Mouse (Mus musculus): ENCODE measurements around the gene Jaml. TPM values are rescaled to one million over a fixed set of nuclear protein-coding genes. Genes with fewer than 3 reads are reported as not detected.

Gene Jaml
- polyA plus RNA-seq, 1 experiment from 2014 or later: 0.87 TPM

DNA sequence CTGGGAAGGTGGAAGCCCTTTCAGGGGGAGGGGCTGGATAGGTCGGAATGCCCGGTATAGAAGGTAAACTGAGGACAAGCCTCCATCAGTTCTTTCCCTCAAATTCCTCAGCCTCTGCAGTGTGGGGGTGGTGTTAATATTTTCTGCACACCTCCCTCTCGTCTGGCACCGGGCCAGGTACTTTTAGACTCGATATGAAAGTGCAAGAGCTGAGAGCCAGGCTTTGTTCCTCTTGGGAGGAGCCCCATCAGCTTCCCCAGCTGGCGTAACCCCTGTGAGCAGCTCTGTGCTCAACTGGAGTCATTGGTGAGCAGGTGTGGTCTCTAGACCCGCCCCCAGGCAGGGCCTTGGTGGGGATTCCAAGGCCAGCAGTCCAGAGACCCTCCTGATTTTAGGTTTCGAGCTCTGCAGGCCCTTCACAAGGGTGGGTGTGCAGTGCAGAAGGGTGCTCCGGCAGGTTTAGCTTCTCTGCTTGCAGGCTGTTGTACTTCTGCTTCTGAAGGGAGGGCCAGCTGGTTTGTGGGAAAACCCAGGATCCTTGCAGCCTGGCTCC, 43.3 kb downstream of the Jaml start:
- Histone ChIP-seq H3K4me3 (ENCODE audit: low read length) (peak overlapping the region; percentile 28), H3K4me1 (ENCODE audit: control insufficient read depth, insufficient read depth, low read length) (peaks cover 13% of the 10 kb centered on the region), H3K27me3 (ENCODE audit: control insufficient read depth, insufficient read depth, low read length) (no peaks in the 10 kb centered on the region), H3K36me3 (ENCODE audit: control insufficient read depth, insufficient read depth) (no peaks in the 10 kb centered on the region), H3K27ac (ENCODE audit: low read length) (peak overlapping the region; percentile 40), H3K4me2 (ENCODE audit: low read depth, low read length) (peak overlapping the region; percentile 63), H3K9ac (ENCODE audit: low read length) (peak overlapping the region; percentile 12; the same call in 1 of the 2 replicates), H3K9me3 (replicated peaks; ENCODE audit: control insufficient read depth, low read length) (no peaks in the 10 kb centered on the region)
- ATAC-seq (replicated peaks; ENCODE audit: extremely low read depth, insufficient read depth, low FRiP score): peak; percentile 53; the same call in 1 of the 2 replicates
- 14% methylated on average over 9 of the region's 9 CpGs for WGBS

- Histone ChIP-seq H3K4me2 (ENCODE audit: low read depth, low read length) (no peak overlapping the region), H3K4me3 (ENCODE audit: low read length) (no peak overlapping the region), H3K9me3 (replicated peaks; ENCODE audit: control insufficient read depth, low read length) (no peaks in the 10 kb centered on the region), H3K9ac (ENCODE audit: low read length) (no peak overlapping the region), H3K4me1 (ENCODE audit: control insufficient read depth, insufficient read depth, low read length) (peaks cover 9% of the 10 kb centered on the region), H3K27ac (ENCODE audit: low read length) (no peak overlapping the region), H3K27me3 (ENCODE audit: control insufficient read depth, insufficient read depth, low read length) (no peaks in the 10 kb centered on the region), H3K36me3 (ENCODE audit: control insufficient read depth, insufficient read depth) (no peaks in the 10 kb centered on the region)
- WGBS: 86% methylated on average over 14 of the region's 14 CpGs
- no peak for ATAC-seq (replicated peaks; ENCODE audit: extremely low read depth, insufficient read depth, low FRiP score)
Measured at GRCm38 (mm10) chr9:45125211-45125610, 46.2 kb downstream of the Jaml start.

DNA sequence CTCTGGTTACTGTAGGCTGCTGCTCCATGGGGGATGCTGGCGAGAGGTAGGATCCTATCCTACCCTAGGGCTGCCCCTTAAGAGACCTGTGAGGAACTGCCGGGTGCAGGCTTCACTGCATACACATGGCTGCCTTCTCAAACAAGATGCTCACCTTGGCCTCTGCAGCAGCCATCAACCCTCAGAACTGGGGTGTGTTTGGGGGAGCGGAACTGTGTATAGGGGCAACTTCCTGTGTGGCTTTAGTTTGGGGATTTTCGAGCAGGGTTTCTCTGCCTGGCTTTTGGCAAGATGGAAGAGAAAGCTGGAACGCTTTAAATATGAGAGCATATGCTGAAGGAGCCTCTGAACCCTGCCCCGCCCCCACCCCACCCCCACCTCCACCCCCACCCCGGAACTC, 48.0 kb downstream of the Jaml start:
- H3K9me3 ChIP-seq (replicated peaks; ENCODE audit: control insufficient read depth, low read length): no peaks in the 10 kb centered on the region
- H3K4me1 ChIP-seq (ENCODE audit: control insufficient read depth, insufficient read depth, low read length): peaks cover 8% of the 10 kb centered on the region
- 0 out of 2 replicates have a peak, but pooled peaks cover 3% of the 10 kb centered on the region for H3K27me3 ChIP-seq (ENCODE audit: control insufficient read depth, insufficient read depth, low read length)
- H3K9ac ChIP-seq (ENCODE audit: low read length): no peak overlapping the region
- no peak overlapping the region for H3K4me3 ChIP-seq (ENCODE audit: low read length)
- H3K4me2 ChIP-seq (ENCODE audit: low read depth, low read length): no peak overlapping the region
- ATAC-seq (replicated peaks; ENCODE audit: extremely low read depth, insufficient read depth, low FRiP score): no peak
- 48% methylated on average over 7 of the region's 7 CpGs for WGBS
- H3K36me3 ChIP-seq (ENCODE audit: control insufficient read depth, insufficient read depth): no peaks in the 10 kb centered on the region
- no peak overlapping the region for H3K27ac ChIP-seq (ENCODE audit: low read length)

DNA sequence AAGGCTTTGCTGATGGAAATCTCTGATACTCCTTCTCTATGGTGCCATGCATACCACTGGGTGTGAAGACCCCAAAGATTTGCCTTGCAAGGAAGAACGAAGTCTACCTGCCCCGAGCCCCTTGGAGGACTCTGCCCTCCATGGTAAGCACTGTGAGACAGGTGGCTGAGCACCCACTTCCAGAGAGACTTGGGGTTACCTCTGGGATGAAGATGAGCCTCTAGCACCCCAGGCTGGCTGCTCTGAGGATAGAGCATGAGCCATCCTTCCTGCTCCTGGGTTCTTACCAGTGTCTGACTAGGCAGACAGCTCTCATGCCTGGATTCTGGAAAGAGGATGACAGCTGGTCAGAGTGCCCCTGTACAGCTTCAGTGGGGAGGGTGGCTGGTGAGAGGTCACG, 51.1 kb downstream of the Jaml start:
- Histone ChIP-seq H3K4me1 (ENCODE audit: control insufficient read depth, insufficient read depth, low read length) (peaks cover 2% of the 10 kb centered on the region; the same call in 1 of the 2 replicates), H3K9me3 (replicated peaks; ENCODE audit: control insufficient read depth, low read length) (no peaks in the 10 kb centered on the region), H3K9ac (ENCODE audit: low read length) (no peak overlapping the region), H3K4me3 (ENCODE audit: low read length) (no peak overlapping the region), H3K4me2 (ENCODE audit: low read depth, low read length) (no peak overlapping the region), H3K27me3 (ENCODE audit: control insufficient read depth, insufficient read depth, low read length) (peaks cover 12% of the 10 kb centered on the region; the same call in 1 of the 2 replicates), H3K27ac (ENCODE audit: low read length) (no peak overlapping the region), H3K36me3 (ENCODE audit: control insufficient read depth, insufficient read depth) (no peaks in the 10 kb centered on the region)
- 66% methylated on average over 3 of the region's 3 CpGs for WGBS
- no peak for ATAC-seq (replicated peaks; ENCODE audit: extremely low read depth, insufficient read depth, low FRiP score)

DNA sequence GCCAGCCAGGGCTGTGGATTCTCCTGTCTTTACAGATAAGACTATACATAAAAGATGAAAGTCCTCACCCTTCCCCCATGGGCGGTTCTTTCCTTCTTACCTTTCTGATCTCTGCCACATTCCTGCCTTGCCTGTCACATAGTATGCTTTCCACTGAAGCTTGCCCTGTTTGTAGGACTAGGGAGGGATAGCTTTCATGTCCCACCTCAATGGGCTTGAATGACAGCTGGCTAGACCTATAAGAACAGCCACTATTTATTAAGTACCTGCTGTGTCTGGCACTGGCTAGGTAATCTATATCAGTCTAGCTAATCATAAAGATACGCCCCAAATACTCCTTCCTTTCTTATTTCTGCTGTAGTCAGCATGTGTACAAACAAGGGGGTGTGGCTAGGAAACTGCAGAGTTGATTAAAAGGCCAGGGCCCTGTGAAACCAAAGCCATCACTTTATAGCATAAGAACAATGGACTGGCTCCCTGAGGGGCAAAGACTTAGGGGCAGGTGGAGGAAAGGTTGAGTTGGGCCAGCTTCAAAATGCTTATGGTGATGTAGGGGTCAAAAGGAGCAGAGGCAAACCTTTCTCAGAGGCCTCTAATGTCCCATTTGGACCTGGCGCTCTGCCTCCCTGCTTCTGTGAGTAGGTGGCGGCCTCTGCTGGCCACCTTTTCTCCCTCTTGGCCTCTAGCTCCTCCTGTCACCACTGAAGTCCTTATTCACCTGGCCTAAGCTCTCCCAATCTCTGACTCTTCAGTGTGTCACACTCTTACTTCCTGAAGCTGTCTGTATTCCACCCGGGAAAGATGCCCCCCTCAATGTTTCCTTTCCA, 54.7 kb downstream of the Jaml start:
- Histone ChIP-seq H3K9ac (ENCODE audit: low read length) (no peak overlapping the region), H3K4me1 (ENCODE audit: control insufficient read depth, insufficient read depth, low read length) (peaks cover 16% of the 10 kb centered on the region), H3K4me2 (ENCODE audit: low read depth, low read length) (no peak overlapping the region), H3K9me3 (replicated peaks; ENCODE audit: control insufficient read depth, low read length) (no peaks in the 10 kb centered on the region), H3K36me3 (ENCODE audit: control insufficient read depth, insufficient read depth) (no peaks in the 10 kb centered on the region), H3K4me3 (ENCODE audit: low read length) (no peak overlapping the region), H3K27ac (ENCODE audit: low read length) (no peak overlapping the region), H3K27me3 (ENCODE audit: control insufficient read depth, insufficient read depth, low read length) (peaks cover 31% of the 10 kb centered on the region)
- no peak for ATAC-seq (replicated peaks; ENCODE audit: extremely low read depth, insufficient read depth, low FRiP score)
- WGBS: 20% methylated on average over 5 of the region's 5 CpGs

DNA sequence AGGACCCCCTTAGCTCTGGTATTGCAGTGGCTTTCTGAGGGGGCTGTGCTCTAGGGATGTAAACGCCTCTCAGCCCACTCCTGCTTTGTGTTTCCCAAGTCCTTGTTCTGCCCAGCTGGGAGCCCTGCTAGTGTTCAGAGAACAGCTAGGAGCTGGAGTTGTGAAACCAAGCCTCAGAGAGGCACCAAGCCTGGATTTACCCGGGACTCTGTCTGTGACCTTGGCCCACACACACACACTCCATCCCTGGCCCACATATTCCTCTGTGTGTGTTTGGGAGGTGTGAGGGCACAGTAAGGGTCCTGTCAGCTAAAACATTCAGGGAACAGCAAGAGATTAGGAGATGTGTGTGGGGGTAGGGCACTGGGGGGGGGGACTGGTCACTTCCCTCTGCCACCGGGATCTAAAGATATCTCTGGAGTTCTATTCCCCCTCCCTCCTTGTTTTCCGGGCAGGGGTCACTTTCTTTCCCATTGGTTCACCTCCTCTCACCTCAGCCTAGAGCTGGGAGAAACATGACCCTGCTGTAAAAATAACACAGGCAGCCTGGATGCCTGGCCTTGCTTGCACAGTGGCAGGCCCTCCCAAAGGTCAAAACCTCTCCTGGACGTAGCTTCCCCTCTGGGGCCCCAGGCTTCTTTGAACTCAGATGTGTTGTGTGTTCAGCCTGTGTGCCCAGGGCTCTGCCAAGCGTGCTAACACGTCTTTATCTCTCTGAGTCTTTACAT, 57.6 kb downstream of the Jaml start:
- Histone ChIP-seq H3K36me3 (ENCODE audit: control insufficient read depth, insufficient read depth) (no peaks in the 10 kb centered on the region), H3K27me3 (ENCODE audit: control insufficient read depth, insufficient read depth, low read length) (peaks cover 52% of the 10 kb centered on the region), H3K4me3 (ENCODE audit: low read length) (no peak overlapping the region), H3K4me2 (ENCODE audit: low read depth, low read length) (no peak overlapping the region), H3K9me3 (replicated peaks; ENCODE audit: control insufficient read depth, low read length) (no peaks in the 10 kb centered on the region), H3K4me1 (ENCODE audit: control insufficient read depth, insufficient read depth, low read length) (peaks cover 18% of the 10 kb centered on the region), H3K9ac (ENCODE audit: low read length) (no peak overlapping the region), H3K27ac (ENCODE audit: low read length) (no peak overlapping the region)
- WGBS: 14% methylated on average over 7 of the region's 7 CpGs
- no peak; the same call in 1 of the 2 replicates for ATAC-seq (replicated peaks; ENCODE audit: extremely low read depth, insufficient read depth, low FRiP score)

DNA sequence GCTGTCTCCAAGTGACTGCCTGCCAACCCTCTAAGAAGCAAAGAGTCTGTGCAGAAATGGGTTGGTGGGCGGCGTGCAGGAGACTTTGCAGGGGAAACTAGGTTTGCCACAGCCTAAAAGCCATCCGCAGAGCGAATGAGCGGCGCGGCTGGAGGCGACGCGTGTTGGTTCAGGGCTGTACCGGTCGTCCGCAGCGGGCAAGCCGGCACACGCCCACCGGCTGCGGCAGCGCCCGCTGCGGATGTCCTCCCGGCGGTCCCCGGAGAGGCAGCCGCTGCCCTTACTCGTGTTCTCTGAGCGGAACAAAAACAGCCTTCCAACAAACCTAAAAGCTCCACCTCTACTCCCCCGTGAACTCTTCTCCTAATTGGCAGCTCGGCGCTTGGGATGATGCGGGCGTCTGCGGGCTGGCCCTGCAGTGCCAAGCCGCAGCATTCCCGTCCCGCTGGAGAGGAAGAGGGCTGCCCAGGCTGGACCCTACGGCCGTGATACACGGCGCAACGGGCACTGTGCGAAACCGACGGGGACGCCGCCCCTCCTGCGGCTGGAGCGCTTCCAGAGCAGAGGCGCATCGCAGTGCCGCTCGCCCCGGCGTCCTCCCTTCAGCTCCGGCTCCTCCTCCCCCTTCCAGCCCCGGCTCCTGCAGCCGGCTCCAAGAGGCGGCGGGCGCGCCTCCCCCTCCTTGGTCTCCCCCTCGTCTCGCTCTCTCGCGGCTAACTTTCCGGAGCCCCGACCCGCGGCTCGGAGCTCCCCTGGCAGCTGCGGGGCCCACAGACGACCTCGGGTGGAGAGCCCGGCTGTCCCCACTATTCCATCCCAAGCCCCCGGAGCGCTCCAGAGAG, 59.4 kb downstream of the Jaml start, which contains the start of gene Scn4b:
Gene Scn4b, plus strand, starts transcription at position 205 of the 842 bp plus-strand sequence.
- H3K4me3 ChIP-seq (ENCODE audit: low read length): peak within 1 kb of the TSS; percentile 62
- peaks cover 55% of the 10 kb centered on the region for H3K27me3 ChIP-seq (ENCODE audit: control insufficient read depth, insufficient read depth, low read length)
- 0 out of 2 replicates have a peak, but pooled peaks have one; percentile 17 for ATAC-seq (replicated peaks; ENCODE audit: extremely low read depth, insufficient read depth, low FRiP score)
- peak within 1 kb of the TSS; percentile 60 for H3K9ac ChIP-seq (ENCODE audit: low read length)
- WGBS: under 1% methylated on average over 72 of the region's 76 CpGs
- H3K36me3 ChIP-seq (ENCODE audit: control insufficient read depth, insufficient read depth): no peaks in the 10 kb centered on the region
- no peak within 1 kb of the TSS for H3K27ac ChIP-seq (ENCODE audit: low read length)
- peak within 1 kb of the TSS; percentile 95 for H3K4me2 ChIP-seq (ENCODE audit: low read depth, low read length)
- peaks cover 18% of the 10 kb centered on the region for H3K4me1 ChIP-seq (ENCODE audit: control insufficient read depth, insufficient read depth, low read length)
- no peaks in the 10 kb centered on the region for H3K9me3 ChIP-seq (replicated peaks; ENCODE audit: control insufficient read depth, low read length)

DNA sequence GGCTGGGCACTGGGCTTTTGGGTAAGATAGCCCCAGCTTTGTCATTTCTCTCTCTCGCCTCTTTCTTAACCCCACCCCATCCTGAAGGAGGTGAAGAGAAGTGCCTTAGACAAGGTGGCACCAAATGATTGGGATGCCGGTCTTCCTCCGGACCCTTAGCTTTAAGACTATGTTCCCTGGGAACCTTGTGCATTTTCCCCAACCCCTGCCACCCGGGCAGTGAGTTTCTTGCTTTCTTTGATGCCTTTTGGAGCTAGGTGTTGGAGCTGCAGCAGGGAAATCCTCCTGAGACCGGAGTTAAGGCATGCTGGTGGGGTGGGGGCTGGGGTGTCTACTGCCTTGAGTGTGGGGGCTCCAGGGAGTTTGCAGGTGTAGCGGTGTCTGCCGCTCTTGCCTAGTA, 60.1 kb downstream of the Jaml start:
- peaks cover 58% of the 10 kb centered on the region for H3K27me3 ChIP-seq (ENCODE audit: control insufficient read depth, insufficient read depth, low read length)
- no peak overlapping the region for H3K27ac ChIP-seq (ENCODE audit: low read length)
- no peaks in the 10 kb centered on the region for H3K9me3 ChIP-seq (replicated peaks; ENCODE audit: control insufficient read depth, low read length)
- H3K9ac ChIP-seq (ENCODE audit: low read length): peak overlapping the region; percentile 60
- H3K4me3 ChIP-seq (ENCODE audit: low read length): peak overlapping the region; percentile 62
- H3K4me1 ChIP-seq (ENCODE audit: control insufficient read depth, insufficient read depth, low read length): peaks cover 18% of the 10 kb centered on the region
- peak overlapping the region; percentile 95 for H3K4me2 ChIP-seq (ENCODE audit: low read depth, low read length)
- no peaks in the 10 kb centered on the region for H3K36me3 ChIP-seq (ENCODE audit: control insufficient read depth, insufficient read depth)
- whole genome bisulfite sequencing: 8% methylated on average over 7 of the region's 7 CpGs
- ATAC-seq (replicated peaks; ENCODE audit: extremely low read depth, insufficient read depth, low FRiP score): no peak
